Mouse (Mus musculus): Measurements from ENCODE around the gene Nbl1. TPM values are rescaled to one million over a fixed set of nuclear protein-coding genes. Genes with fewer than 3 reads are reported as not detected.
A peak's percentile ranks its signal among the peaks of the same experiment; 100 is the strongest.

Nbl1 gene
- not detected in 2 replicates for total RNA-seq (2014; fragmentation: Nextera tagmentation)
- not detected in 2 replicates for total RNA-seq (2017)

DNA sequence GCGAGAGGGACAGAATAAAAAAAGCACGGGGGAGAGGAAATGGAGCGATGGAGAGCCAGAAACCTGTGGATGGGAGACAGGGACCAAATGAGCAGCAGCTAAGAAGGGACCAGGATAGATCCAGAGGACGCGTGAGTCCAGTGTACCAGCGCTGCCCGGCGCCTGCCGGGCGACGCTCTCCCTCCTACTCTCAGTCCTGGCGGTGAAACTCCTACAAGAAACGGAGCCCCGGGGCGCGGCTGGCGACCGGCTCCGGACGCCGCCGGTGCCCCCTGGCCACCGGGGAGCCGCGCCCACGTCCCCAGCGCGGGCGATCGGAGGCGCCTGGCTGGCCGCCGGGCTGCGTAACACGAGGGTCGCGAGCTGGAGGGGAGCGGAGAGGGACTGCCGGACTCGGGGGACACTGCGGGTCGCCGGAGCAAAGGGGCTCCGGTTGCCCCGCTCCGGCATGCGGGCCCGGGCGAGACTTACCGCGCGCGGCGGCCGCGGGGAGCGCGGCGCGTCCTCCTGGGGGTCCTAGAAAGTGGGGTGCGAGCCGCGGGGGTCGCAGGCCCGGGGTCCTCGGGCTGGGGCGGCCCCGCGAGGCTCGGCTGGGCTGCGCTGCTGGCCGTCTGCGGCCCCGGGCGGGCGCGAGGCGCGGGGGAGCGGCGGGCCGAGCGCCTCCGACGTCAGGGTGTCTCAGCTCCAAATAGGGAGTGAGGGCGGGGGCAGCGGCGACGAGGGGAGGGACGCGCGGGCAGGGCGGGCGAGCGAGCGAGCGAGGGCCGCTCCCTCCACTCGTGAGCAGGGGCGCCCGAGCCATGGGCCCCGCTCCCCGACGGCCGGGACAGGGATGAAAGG lies at the start of gene Nbl1:
Gene Nbl1, minus strand, starts transcription at position 638 of the 840 bp plus-strand sequence.
- ATAC-seq (replicated peaks; ENCODE audit: poor library complexity, severe bottlenecking), result peak; percentile 47; the same call in 1 of the 2 replicates

DNA sequence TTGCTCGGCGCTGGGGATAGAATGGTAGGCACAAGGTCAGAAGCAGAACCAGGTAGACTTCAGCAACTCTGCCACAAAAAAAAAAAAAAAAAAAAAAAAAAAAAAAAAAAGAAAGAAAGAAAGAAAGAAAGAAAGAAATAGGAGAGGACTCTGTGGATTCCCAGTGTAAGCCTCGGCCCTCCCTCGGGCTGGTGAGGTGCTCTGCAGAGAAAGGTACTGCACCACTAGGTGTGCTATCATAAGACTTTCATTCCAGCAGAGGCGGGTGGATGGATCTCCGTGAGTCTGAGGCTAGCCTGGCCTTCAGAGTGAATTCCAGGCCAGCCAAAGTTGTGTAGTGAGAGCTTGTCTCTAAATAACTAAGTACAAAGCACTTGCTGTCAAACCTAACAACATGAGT lies 49.0 kb upstream of the Nbl1 start:
- no peak for ATAC-seq (replicated peaks; ENCODE audit: poor library complexity, severe bottlenecking)

DNA sequence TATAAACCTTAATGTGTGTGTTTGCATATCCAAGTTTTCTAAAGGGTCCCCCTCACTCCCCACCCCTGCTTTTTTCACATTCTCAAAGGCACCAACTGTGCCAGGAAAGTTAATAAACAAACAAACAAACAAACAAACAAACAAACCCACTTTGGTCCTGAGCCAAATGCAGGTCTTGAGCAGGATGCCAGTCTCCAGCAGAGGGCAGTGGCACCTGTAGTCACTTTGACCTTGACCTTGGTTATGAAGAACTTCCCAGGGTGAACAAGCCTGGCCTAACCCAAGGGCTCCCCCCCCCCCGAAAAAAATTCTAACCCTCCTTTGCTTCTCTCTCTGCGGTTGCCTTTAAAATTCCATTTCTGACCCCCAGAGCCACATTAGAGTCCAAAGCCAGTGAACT lies 47.5 kb upstream of the Nbl1 start:
- no peak for ATAC-seq (replicated peaks; ENCODE audit: poor library complexity, severe bottlenecking)

DNA sequence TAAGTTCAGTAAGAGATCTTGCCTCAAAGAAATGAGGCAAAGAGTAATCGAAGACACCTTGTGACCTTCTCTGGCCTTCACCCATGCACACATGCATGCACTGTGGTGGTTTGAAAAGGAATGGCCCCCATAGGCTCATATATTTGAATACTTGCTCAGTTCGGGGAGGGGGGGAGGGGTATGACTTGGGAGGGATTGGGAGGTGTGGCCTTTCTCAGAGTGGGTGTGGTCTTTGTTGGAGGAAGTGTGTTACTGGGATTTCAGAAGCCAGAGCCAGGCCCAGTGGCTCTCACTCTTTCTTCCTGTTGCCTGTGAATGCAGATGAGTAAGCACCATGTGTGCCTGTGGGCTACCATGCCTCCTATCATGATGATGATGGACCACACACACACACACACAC lies 43.2 kb upstream of the Nbl1 start:
- ATAC-seq (replicated peaks; ENCODE audit: poor library complexity, severe bottlenecking), result no peak

DNA sequence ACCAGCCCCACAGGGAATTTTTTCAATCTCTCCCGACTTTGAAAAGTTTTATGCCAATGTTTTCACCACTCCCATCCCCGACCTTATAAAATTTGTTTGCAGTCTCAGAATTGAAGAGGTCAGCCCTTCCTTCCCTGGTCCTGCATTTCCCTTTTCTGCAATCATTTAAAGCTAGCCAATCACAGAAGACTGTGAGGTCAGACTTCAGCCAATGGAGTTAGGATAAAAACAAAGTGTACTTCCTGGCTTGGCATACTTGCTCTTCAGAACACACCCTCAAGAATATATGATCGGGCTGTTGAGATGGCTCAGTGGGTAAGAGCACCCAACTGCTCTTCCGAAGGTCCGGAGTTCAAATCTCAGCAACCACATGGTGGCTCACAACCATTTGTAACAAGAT lies 40.3 kb upstream of the Nbl1 start:
- no peak for ATAC-seq (replicated peaks; ENCODE audit: poor library complexity, severe bottlenecking)

DNA sequence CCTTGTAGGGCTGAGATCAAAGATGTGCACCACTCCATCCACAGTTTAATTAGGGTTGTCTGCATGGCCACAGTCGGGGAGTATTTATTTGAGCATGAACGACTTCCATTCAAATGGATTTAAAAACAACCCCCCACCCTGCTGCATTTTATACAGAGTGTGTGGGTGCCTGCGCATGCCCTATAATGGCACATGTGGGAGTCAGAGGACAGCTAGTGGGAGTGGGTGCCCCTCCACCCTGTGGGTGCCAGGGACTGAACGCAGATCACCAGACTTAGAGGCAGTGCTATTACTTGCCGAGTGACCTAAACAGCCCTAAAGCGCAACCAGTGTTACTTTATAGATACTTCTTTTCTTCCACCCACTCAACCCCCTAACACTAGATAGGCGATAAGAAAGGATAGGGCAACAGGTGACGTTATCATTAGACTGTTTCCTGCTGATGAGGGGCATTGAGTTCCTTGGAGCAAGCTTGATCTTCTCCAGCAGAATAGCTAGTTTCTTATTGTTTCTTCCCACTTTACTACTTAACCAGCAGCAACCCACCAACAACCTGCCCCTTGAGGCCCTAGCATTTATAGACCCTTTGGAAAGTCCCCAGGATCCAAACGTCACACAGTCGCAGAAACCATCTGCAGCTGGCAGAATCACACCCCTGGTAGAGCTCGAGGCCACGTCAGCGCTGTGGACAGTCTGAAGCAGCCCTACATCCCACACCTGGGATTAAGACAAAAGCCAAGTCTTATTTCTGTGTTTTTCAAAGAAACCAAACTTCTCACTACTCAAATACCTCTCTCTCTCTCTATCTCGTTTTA lies 39.3 kb upstream of the Nbl1 start:
- ATAC-seq (replicated peaks; ENCODE audit: poor library complexity, severe bottlenecking), result no peak

DNA sequence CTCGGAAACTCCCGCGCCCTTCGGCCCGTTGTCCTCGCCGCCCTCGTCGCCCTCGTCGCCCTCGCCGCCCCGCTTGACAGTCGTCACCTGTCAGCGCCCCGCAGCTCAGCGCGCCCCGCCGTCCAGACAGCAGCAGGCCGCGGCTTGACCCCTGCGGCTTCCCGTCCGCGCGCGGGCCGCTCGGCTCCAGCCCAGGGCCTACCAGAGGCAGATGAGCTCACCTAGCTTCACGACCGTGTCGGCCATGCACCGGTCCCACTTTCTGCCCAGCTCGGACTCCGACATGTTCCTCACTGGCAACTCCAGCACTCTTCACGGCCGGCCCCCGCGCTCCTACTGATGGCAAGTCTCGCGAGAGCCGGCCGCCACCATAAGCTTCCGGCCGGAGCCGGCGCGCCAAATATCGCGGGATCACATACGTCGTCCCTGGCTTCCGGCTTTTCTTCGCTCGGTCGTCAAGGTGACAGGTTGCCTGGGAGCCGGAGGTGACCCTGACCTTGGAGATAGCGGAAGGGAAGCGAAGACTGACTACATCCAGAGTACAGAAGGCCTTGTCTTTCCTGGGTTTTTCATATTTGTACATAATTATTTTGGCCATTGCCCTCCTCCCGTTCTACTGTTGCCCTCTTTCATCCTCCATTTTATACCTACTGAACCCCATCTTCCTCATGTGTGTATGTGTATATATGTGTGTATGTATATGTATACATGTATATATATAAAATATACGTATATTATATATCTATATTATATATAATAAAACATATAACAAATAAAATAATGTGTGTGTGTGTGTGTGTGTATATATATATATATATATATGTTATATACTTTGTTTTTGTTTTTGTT lies 38.1 kb upstream of the Nbl1 start, which contains the start of gene Minos1:
Gene Minos1, minus strand, starts transcription at position 413 of the 849 bp plus-strand sequence.
- ATAC-seq (replicated peaks; ENCODE audit: poor library complexity, severe bottlenecking), result peak; percentile 92

DNA sequence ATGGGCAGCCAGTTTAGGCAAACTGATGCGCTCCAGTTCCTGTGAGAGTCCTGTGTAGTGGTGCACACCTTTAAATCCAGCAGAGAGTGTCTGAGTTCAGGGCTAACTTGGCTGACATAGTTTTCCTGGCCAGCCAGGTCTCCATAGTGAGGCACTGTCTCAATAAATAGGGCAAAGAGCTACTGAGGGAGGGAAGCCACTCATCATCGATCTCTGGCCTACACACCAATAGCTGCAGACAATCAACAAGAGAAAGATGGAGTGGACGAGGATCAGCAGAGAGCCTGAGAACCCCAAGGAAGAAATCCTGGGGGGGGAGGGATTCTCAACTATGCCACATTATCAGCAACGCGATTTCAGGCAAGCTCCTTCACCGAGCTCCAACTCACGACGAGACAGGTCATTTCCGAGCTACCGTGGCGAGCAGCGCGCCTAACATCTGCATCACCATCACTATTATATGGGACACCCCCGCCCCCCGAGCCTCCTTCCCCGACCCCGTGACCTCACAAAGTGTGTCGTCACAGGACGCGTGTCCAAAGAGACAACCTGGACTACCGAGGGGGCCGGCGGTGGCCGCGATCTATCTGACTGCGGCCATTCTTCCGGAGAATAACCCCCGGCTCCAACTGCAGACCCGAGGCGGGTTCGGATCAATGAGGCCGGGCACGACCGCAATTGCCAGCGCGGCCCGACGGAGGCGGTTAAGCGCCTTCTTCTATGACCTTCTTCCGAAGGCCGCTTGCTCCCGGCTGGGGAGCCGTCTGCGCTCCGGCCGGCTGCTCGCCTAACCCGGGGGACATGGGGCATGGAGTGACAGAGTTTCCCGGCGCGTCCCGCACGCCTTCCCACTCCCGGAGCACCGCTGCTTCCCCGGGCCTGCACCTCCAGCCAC lies 37.3 kb upstream of the Nbl1 start:
- ATAC-seq (replicated peaks; ENCODE audit: poor library complexity, severe bottlenecking), result peak; percentile 60

DNA sequence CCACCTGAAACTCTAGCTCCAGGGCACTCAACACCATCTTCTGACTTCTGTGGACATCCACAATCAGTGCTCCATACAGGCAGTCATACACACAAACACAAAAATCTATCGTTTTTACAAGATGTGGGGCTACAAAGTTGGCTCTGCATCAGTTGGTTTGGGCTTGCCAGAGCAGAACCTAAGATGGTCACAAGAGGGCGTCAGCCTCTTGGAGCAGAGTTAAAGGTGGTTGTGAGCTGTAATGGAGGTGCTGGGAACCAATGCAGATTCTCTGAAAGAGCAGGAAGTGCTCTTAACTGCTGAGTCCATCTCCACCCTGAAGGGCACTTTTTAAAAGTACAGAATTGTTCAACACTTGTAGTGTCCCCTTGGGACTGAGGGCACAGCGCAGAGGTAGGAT lies 33.7 kb upstream of the Nbl1 start:
- no peak for ATAC-seq (replicated peaks; ENCODE audit: poor library complexity, severe bottlenecking)

DNA sequence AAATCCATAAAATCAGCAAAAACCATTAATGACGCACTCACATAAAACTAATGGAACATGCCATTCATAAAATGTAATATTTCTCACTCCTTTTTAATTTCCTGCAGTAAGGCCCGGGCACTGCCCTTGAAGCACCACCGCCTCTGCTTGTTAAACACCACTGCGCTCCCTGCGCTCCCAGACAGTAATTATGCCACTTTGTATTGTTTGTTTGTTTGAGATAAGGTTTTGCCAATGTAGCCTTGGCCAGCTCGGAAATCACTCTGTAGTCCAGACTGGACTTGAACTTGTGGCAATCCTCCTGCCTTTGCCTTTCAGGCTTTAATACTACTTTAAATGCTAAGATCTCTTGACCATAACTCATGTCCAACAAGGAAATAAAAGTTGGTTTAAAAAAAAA lies 32.1 kb upstream of the Nbl1 start:
- no peak for ATAC-seq (replicated peaks; ENCODE audit: poor library complexity, severe bottlenecking)

DNA sequence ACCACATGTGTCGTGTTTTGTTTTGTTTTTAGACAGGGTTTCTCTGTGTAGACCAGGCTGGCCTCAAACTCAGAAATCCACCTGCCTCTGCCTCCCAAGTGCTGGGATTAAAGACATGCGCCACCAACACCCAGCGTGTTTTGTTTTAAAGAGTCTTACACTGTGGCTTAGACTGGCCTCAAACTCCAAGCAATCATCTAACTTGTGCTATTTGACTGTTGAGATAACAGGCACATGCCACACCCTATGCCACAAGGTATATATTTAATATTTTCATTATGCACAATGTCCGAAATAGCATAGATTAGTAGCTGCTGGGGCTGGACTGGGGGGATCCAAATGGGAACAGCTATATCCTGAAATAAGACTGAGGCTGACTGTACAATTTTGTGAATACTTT lies 29.8 kb upstream of the Nbl1 start:
- no peak for ATAC-seq (replicated peaks; ENCODE audit: poor library complexity, severe bottlenecking)

DNA sequence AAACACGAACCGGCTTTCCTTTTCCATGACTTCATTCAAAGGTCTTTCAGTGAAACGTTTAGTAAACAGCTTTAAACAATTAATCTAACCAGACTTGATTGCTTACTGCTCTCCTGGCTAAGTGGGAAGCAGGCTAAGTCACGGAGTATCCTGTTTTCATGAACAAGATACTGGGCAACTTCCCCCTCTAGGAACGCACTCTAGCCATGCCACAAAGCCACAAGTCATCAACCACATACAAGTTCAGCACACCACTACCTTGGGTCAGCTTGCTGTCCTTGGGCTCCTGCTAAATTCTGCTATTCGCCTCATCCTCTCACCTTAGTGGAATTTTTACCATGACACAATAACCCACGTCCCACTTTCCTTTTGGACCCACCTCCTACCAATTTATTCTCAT lies 28.2 kb upstream of the Nbl1 start:
- peak; percentile 76 for ATAC-seq (replicated peaks; ENCODE audit: poor library complexity, severe bottlenecking)

DNA sequence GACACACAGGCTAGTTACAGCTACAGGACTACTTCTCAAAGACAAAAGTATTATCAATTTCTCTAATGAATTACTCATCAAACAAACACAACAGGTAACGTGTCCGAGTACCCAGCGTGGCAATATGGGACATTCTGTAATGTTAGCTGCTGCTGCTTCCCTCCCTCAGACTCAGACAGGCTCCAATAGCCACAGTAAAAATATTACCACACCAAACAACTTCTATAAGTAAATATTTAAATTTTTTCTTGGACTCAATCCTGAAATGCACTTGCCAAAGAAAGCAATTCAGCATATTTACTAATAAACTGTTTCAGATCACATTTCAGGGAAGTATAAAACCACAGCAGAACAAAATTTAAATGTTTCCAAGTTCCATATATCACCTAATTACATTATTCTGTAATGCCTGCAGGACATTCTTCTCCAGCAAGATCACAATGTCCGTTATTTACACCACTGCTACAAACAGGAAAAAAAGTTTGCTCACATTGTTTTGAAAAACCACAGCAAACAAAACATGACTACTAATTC lies 27.6 kb upstream of the Nbl1 start:
- no peak for ATAC-seq (replicated peaks; ENCODE audit: poor library complexity, severe bottlenecking)

DNA sequence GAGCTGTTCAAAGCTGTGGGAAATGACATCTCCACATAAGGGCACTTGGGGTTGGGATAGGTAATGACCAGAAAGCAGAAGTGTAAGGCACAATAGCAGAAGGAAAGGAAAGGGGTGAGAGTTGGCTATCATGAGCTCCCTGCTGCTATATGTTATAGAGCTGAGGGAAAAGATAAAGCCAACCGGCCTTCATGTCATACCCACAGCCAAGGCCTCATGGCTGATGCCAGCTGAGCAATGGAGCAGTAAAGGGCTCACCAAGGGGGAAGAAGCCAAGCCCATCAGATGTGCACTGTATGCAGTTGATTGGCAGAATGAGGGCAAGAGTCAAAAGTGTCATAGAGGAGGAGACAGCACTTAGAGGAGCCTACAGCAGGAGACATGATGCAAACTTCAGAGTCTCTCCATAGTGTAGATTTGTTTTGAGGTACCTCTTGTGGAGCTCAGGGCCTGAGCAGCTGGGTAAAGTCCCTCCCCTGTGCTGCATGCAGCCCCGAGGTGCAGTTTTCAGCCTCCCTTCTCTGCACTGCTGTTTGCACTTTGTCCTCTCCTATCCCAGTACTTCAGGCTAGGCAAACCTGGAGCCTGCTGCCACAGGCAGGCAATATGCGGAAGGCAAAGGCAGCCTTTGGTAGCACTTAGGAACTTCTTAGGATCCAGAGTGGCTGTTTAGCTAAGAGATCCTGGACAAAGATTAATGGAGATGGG lies 23.7 kb upstream of the Nbl1 start:
- ATAC-seq (replicated peaks; ENCODE audit: poor library complexity, severe bottlenecking), result peak; percentile 51

DNA sequence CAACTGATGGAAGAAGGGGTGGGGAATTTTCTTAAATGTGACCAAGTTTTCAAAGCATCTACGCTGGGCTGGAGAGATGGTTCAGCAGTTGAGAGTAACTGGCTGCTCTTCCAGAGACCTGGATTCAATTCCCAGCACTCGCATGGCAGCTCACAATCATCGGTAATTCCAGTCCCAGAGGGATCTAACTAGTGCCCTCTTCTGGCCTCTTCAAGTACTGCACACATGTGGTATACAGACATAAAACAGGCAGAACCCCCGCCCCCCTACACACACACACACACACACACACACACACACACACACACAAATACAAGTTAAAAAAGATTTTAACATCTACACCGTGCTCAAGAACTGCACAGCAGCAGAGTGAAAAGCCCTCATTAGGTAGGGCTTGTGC lies 22.9 kb upstream of the Nbl1 start:
- ATAC-seq (replicated peaks; ENCODE audit: poor library complexity, severe bottlenecking), result peak; percentile 36; the same call in 1 of the 2 replicates

DNA sequence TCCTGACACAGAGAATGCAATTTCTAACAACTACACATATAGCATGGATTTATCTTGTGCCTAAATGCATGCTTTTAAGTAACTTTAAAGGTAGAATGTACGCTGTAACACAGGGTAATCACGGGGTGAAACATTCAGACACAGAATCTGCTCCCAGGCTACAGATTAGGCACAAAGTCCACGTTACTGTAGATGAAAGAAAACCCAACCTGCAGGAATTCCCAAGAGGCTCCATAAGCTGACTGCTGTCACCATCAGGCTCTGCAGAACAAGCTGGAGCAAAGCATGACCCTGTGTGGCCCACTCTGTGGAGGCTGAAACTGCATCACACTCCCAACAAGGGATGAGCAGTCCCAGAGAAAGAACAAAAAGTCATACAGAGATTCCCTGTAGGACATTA lies 19.7 kb upstream of the Nbl1 start:
- no peak for ATAC-seq (replicated peaks; ENCODE audit: poor library complexity, severe bottlenecking)

DNA sequence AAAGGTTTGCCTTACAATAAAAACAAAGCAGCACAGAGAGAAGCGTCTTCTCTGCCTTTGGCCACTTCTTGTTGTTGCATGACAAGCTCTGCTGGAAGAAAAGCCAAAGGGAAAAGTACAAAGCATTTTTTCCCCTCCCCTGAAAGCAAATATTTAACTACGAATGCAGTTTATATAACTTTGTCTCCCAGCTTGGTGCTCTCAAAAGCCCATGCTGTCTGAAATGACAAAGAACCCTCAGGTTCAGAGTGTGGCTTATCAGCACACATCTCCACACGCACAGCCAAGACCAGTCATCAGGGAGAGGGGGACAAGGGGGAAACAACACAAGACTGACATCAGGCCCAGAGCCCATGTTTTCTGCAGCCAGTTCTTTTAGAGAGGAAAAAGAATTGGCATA lies 18.6 kb upstream of the Nbl1 start:
- no peak for ATAC-seq (replicated peaks; ENCODE audit: poor library complexity, severe bottlenecking)

DNA sequence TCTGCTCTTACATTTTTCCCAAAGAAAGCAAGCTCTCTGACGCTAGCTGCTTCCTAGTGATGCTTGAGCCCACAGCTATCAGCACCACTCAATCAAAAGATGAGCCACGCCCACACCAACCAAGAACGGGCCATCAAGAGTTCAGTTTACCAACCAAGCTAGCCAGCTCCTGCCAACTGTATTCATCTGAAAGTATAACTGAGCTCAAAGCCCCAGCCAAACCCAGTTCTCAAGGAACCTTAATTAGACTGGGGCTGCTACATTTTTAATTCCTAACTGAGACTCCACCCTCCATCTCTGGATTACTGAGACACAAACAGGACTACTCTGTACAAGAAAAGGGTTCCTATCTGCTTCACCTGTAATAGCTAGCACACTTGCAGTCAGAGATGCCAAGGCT lies 18.1 kb upstream of the Nbl1 start:
- ATAC-seq (replicated peaks; ENCODE audit: poor library complexity, severe bottlenecking), result no peak

DNA sequence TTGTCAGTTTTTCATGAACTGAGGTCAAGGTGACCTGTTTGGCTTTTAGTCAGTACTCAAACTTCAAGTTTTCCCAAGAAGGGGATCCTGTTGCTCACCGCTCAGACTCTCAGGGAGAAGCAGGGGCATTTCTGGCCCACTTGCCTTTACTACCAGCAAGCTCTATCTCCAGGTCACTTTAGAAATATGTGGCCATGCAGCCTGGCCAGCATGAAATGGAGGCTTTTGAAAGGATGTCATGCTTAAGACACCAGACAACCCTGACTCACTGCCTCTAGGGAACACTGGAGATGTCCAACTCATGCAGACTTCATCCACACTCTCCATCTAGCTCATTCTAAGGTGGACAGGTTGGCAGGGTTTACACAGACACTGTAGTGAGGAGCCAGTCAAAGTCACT lies 12.7 kb upstream of the Nbl1 start:
- no peak for ATAC-seq (replicated peaks; ENCODE audit: poor library complexity, severe bottlenecking)

All from granulocyte monocyte progenitor cell, adult 5-6 weeks (primary cell).